Mouse (Mus musculus): ENCODE measurements around the gene Rexo4. TPM values are rescaled to one million over a fixed set of nuclear protein-coding genes. Genes with fewer than 3 reads are reported as not detected.

Rexo4 gene
- polyA plus RNA-seq, 1 experiment from 2014 or later = 35.1 TPM

DNA sequence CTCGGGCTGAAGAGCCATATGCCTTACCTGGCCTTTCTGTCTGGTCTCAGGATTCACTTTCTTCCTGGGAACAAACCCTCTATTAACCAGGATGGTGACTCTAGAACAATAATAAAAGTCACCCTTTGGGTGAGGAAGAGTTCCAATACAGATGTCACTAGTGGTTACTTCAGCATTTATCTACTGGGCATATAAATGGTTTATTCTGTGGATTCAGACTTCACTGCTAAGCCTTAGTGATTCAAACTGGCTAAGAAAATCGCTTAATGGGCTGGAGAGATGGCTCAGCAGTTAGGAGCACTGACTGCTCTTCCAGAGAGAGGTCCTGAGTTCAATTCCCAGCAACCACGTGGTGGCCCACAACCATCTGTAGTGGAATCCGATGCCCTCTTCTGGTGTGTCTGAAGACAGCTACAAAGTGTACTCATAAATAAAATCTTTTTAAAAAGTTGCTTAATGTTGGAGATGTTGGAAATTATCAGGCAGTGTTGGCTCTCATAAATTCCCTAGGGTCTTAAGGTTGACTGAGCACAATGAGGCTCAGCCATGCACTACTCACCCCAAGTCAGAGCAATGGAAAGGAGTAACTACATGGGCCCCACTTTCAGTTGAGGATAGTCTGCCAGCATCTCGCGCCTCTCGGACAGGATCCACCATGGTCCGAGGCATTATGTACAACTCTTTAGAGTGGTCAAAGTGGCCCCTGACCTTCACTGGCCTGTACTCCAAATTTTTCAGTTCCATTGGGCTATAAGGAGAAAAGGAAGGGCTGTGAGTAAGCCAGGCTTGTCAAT lies 49.8 kb downstream of the Rexo4 start:
- WGBS = 59% methylated on average over 8 of the region's 8 CpGs
- Histone ChIP-seq H3K36me3 (ENCODE audit: control insufficient read depth, insufficient read depth, low read length) (peaks cover 34% of the 10 kb centered on the region), H3K4me1 (ENCODE audit: control insufficient read depth, insufficient read depth, low read length) (peaks cover 29% of the 10 kb centered on the region)

GRCm38 (mm10) chr2:26913416-26914147 lies 50.6 kb downstream of the Rexo4 start:
- H3K27ac ChIP-seq (ENCODE audit: low read depth, low read length) = no peak overlapping the region
- no peak overlapping the region for H3K9ac ChIP-seq (replicated peaks; ENCODE audit: low read depth, low read length)

More for the DNA sequence above, 49.8 kb downstream of the Rexo4 start:
- Histone ChIP-seq H3K9ac (replicated peaks; ENCODE audit: low read depth, low read length) (no peak overlapping the region), H3K4me3 (ENCODE audit: low read depth, low read length) (no peak overlapping the region), H3K4me2 (ENCODE audit: low read depth, low read length) (no peak overlapping the region), H3K27me3 (ENCODE audit: control insufficient read depth, insufficient read depth, low read length) (no peaks in the 10 kb centered on the region), H3K27ac (ENCODE audit: low read depth, low read length) (no peak overlapping the region), H3K9me3 (ENCODE audit: control insufficient read depth, low read length) (no peaks in the 10 kb centered on the region)
- ATAC-seq (ENCODE audit: low read depth) = no peak

DNA sequence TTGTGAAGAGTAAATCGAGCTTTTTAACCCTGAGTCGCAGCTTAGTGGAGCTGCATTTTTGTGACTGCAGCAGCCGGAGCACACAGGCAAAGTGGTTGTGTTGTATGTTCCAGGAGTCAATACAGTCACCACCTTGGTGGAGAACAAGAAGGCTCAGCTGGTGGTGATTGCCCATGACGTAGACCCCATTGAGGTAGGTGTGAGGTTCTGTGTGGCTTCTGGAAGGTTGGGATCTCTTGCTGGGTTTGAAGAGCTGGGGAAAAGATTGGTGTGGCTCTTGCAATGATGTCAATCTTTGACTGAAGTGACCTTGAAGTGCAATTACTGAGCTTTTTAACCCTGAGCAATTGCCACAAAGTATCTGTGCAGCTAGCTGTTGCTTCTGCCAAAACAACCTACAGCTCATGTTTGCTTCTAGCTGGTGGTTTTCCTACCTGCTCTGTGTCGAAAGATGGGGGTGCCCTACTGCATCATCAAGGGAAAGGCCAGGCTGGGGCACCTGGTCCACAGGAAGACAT lies 51.9 kb downstream of the Rexo4 start:
- no peaks in the 10 kb centered on the region for H3K9me3 ChIP-seq (ENCODE audit: control insufficient read depth, low read length)
- H3K4me1 ChIP-seq (ENCODE audit: control insufficient read depth, insufficient read depth, low read length) = peaks cover 33% of the 10 kb centered on the region
- WGBS = 76% methylated on average over 5 of the region's 5 CpGs
- H3K4me3 ChIP-seq (ENCODE audit: low read depth, low read length) = peak overlapping the region; percentile 82
- H3K27me3 ChIP-seq (ENCODE audit: control insufficient read depth, insufficient read depth, low read length) = no peaks in the 10 kb centered on the region
- no peak for ATAC-seq (ENCODE audit: low read depth)
- no peak overlapping the region for H3K27ac ChIP-seq (ENCODE audit: low read depth, low read length)
- peak overlapping the region; percentile 90 for H3K9ac ChIP-seq (replicated peaks; ENCODE audit: low read depth, low read length)
- peaks cover 35% of the 10 kb centered on the region for H3K36me3 ChIP-seq (ENCODE audit: control insufficient read depth, insufficient read depth, low read length)
- H3K4me2 ChIP-seq (ENCODE audit: low read depth, low read length) = peak overlapping the region; percentile 100

More at GRCm38 (mm10) chr2:26913416-26914147, 50.6 kb downstream of the Rexo4 start:
- H3K36me3 ChIP-seq (ENCODE audit: control insufficient read depth, insufficient read depth, low read length) = peaks cover 29% of the 10 kb centered on the region
- 88% methylated on average over 17 of the region's 17 CpGs for WGBS
- H3K4me2 ChIP-seq (ENCODE audit: low read depth, low read length) = no peak overlapping the region
- H3K9me3 ChIP-seq (ENCODE audit: control insufficient read depth, low read length) = no peaks in the 10 kb centered on the region
- ATAC-seq (ENCODE audit: low read depth) = no peak
- no peak overlapping the region for H3K4me3 ChIP-seq (ENCODE audit: low read depth, low read length)
- H3K27me3 ChIP-seq (ENCODE audit: control insufficient read depth, insufficient read depth, low read length) = no peaks in the 10 kb centered on the region
- H3K4me1 ChIP-seq (ENCODE audit: control insufficient read depth, insufficient read depth, low read length) = peaks cover 37% of the 10 kb centered on the region

DNA sequence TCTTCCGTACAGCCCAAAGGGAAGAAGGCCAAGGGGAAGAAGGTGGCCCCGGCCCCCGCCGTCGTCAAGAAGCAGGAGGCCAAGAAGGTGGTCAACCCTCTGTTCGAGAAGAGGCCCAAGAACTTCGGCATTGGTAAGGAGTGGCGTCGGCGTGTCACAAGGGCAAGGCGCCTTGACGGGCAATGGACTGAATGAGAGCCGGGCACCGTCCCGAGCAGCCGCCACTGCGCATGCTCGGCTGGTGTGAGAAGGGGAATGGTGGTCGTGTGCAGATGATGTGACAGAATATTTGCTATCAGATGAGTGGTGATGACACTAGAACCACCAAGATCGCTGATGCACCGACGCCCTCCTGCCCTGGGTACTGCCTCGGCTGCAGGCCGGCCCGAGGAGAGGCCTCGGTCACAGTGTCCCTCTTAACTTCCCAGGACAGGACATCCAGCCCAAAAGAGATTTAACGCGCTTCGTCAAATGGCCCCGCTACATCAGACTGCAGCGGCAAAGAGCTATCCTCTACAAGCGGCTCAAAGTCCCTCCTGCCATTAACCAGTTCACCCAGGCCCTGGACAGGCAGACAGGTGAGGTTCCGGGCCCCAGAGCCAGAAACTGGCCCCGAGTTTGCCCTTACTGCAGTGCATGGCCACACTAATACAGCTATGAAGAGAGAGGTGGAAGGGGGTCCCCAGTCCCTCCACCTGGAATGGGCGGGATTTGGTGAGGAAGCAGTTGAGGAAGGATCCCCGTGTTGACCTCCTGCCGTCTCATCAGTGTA lies 53.0 kb downstream of the Rexo4 start:
- 1% methylated on average over 37 of the region's 37 CpGs for WGBS
- H3K36me3 ChIP-seq (ENCODE audit: control insufficient read depth, insufficient read depth, low read length) = peaks cover 44% of the 10 kb centered on the region
- peak overlapping the region; percentile 91 for H3K27ac ChIP-seq (ENCODE audit: low read depth, low read length)
- peak overlapping the region; percentile 82 for H3K4me3 ChIP-seq (ENCODE audit: low read depth, low read length)
- H3K9ac ChIP-seq (replicated peaks; ENCODE audit: low read depth, low read length) = peak overlapping the region; percentile 90
- H3K4me1 ChIP-seq (ENCODE audit: control insufficient read depth, insufficient read depth, low read length) = peaks cover 26% of the 10 kb centered on the region
- H3K4me2 ChIP-seq (ENCODE audit: low read depth, low read length) = peak overlapping the region; percentile 100
- no peaks in the 10 kb centered on the region for H3K9me3 ChIP-seq (ENCODE audit: control insufficient read depth, low read length)
- H3K27me3 ChIP-seq (ENCODE audit: control insufficient read depth, insufficient read depth, low read length) = no peaks in the 10 kb centered on the region
- ATAC-seq (ENCODE audit: low read depth) = peak; percentile 48

DNA sequence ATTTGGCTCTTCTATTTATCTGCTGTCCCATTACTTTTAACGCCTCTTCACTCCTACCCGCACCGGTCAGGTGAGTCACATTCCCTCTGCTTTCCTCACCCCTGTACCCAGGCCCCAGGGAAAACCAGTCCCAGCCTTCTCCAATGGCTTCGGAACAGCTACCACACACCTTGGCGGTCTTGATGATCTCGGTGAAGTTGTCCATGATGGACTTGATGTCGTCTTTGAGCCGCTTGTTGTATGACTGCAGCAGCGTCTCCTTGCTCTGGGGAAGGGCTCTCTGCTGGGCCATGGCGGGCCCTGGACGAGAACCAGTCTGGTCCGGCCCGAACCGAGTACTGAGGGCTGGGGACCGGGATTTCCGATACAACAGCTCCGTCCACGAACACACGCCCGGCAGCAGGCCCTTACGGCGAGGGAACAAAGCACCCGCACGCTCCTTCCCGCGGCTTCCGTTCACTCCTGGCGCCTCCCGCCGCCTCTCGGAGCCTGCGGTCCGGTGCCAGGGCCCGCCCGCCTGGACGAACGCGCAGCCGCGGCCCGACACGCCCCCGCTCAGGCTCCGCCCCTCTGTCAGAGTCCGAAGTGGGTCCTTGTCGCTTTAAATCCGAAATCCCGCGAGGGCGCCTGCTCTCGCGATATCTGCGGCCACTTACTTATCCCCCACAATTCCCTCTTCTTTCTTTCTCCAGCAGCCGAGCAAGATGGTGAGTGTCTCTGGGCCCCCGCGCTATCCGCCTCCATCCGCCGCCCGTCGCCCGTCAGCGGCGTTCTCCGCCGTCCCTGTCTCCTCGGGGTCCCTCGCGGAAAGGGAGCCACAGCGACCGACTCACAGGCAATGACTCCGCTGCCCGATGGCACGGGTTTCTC lies 53.8 kb downstream of the Rexo4 start, which contains the start of the genes Med22 and Rpl7a:
Gene Med22, minus strand, starts transcription at position 554 of the 870 bp plus-strand sequence.
Gene Rpl7a, plus strand, starts transcription at position 641 of the 870 bp plus-strand sequence.
- ATAC-seq (ENCODE audit: low read depth) = peak; percentile 92
- peaks cover 23% of the 10 kb centered on the region for H3K4me1 ChIP-seq (ENCODE audit: control insufficient read depth, insufficient read depth, low read length)
- H3K27ac ChIP-seq (ENCODE audit: low read depth, low read length) = peak within 1 kb of the TSS; percentile 91
- peak within 1 kb of the TSS; percentile 90 for H3K9ac ChIP-seq (replicated peaks; ENCODE audit: low read depth, low read length)
- no peaks in the 10 kb centered on the region for H3K27me3 ChIP-seq (ENCODE audit: control insufficient read depth, insufficient read depth, low read length)
- H3K4me2 ChIP-seq (ENCODE audit: low read depth, low read length) = peak within 1 kb of the TSS; percentile 100
- under 1% methylated on average over 74 of the region's 74 CpGs for WGBS
- no peaks in the 10 kb centered on the region for H3K9me3 ChIP-seq (ENCODE audit: control insufficient read depth, low read length)
- peak within 1 kb of the TSS; percentile 82 for H3K4me3 ChIP-seq (ENCODE audit: low read depth, low read length)
- peaks cover 48% of the 10 kb centered on the region for H3K36me3 ChIP-seq (ENCODE audit: control insufficient read depth, insufficient read depth, low read length)

DNA sequence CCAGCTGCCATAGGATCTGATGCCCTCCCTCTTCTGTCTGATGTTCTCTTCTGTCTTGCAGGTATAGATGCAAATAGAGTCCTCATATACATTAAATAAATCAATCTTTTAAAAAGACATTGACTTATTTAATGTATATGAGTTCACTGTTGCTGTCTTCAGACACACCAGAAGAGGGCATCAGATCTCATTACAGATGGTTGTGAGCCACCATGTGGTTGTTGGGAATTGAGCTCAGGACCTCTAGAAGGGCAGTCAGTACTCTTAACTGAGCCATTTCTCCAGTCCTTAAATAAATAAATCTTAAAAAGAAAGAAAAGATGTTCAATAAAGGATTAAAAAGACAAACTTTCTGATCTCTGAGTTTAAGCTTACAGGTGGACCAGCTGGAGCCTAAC lies 54.8 kb downstream of the Rexo4 start:
- H3K36me3 ChIP-seq (ENCODE audit: control insufficient read depth, insufficient read depth, low read length) = peaks cover 49% of the 10 kb centered on the region
- no peaks in the 10 kb centered on the region for H3K9me3 ChIP-seq (ENCODE audit: control insufficient read depth, low read length)
- no peaks in the 10 kb centered on the region for H3K27me3 ChIP-seq (ENCODE audit: control insufficient read depth, insufficient read depth, low read length)
- ATAC-seq (ENCODE audit: low read depth) = no peak
- no peak overlapping the region for H3K27ac ChIP-seq (ENCODE audit: low read depth, low read length)
- peak overlapping the region; percentile 82 for H3K4me3 ChIP-seq (ENCODE audit: low read depth, low read length)
- H3K9ac ChIP-seq (replicated peaks; ENCODE audit: low read depth, low read length) = peak overlapping the region; percentile 90
- H3K4me2 ChIP-seq (ENCODE audit: low read depth, low read length) = peak overlapping the region; percentile 69
- peaks cover 19% of the 10 kb centered on the region for H3K4me1 ChIP-seq (ENCODE audit: control insufficient read depth, insufficient read depth, low read length)

- Histone ChIP-seq H3K4me2 (ENCODE audit: low read depth, low read length) (peak overlapping the region; percentile 69), H3K4me3 (ENCODE audit: low read depth, low read length) (peak overlapping the region; percentile 82; the same call in 1 of the 2 replicates), H3K9me3 (ENCODE audit: control insufficient read depth, low read length) (no peaks in the 10 kb centered on the region), H3K9ac (replicated peaks; ENCODE audit: low read depth, low read length) (peak overlapping the region; percentile 29; the same call in 1 of the 2 replicates), H3K27ac (ENCODE audit: low read depth, low read length) (no peak overlapping the region), H3K4me1 (ENCODE audit: control insufficient read depth, insufficient read depth, low read length) (peaks cover 19% of the 10 kb centered on the region), H3K27me3 (ENCODE audit: control insufficient read depth, insufficient read depth, low read length) (no peaks in the 10 kb centered on the region), H3K36me3 (ENCODE audit: control insufficient read depth, insufficient read depth, low read length) (peaks cover 43% of the 10 kb centered on the region)
- 92% methylated on average over 18 of the region's 18 CpGs for WGBS
- ATAC-seq (ENCODE audit: low read depth) = no peak
Observed at GRCm38 (mm10) chr2:26908710-26909386, 55.3 kb downstream of the Rexo4 start.
